Mouse (Mus musculus) kidney, postnatal 0 days (tissue): Measurements from ENCODE around the gene Rnf126. TPM values are rescaled to one million over a fixed set of nuclear protein-coding genes. Genes with fewer than 3 reads are reported as not detected.

ENCODE experiments used
- ATAC-seq: fragments of 200-750 bp; cut with Nextera tagmentation; replicated peaks from 2 replicates; pipeline ENCODE4 v1.8.0; 2017; ENCODE audit warnings: low read depth, moderate number of reproducible peaks, moderate TSS enrichment, moderate library complexity; ENCODE audit not compliant: low FRiP score
- DNase-seq: peaks from one replicate; pipeline ENCODE4 v3.0.0-alpha.2; 2016; ENCODE audit warnings: low spot score
- H3K27ac ChIP-seq: fragments of 300-500 bp; sonication (generic); 2 replicates; pipeline ENCODE4 v1.5.1; 2014; ENCODE audit warnings: mild to moderate bottlenecking
- H3K27me3 ChIP-seq: fragments of 300-500 bp; sonication (generic); 2 replicates; pipeline ENCODE4 v1.6.1; 2014; ENCODE audit warnings: low read length, mixed read lengths; ENCODE audit not compliant: insufficient read depth
- H3K36me3 ChIP-seq: fragments of 300-500 bp; sonication (generic); 2 replicates; pipeline ENCODE4 v1.6.1; 2014; ENCODE audit warnings: low read length, mixed read lengths; ENCODE audit not compliant: insufficient read depth
- H3K4me1 ChIP-seq: fragments of 300-500 bp; sonication (generic); replicated peaks from 2 replicates; pipeline ENCODE4 v1.6.1; 2014; ENCODE audit warnings: antibody characterized with exemption, low read length, mixed read lengths; ENCODE audit not compliant: insufficient read depth
- H3K4me2 ChIP-seq: fragments of 300-500 bp; sonication (generic); 2 replicates; pipeline ENCODE4 v1.6.1; 2014; ENCODE audit warnings: mild to moderate bottlenecking, low read length, moderate library complexity, mixed read lengths
- H3K4me3 ChIP-seq: fragments of 300-500 bp; sonication (generic); replicated peaks from 2 replicates; pipeline ENCODE4 v1.5.1; 2014; ENCODE audit warnings: low read depth, low read length
- H3K9ac ChIP-seq: fragments of 300-500 bp; sonication (generic); 2 replicates; pipeline ENCODE4 v1.6.1; 2014; ENCODE audit warnings: low read depth, low read length
- H3K9me3 ChIP-seq: fragments of 300-500 bp; sonication (generic); replicated peaks from 2 replicates; pipeline ENCODE4 v1.6.1; 2016; ENCODE audit warnings: low read length, inconsistent platforms, mixed read lengths
- CTCF ChIP-seq: IDR thresholded peaks from 2 replicates; pipeline ENCODE4 v1.5.1; 2016; ENCODE audit warnings: antibody characterized with exemption, low read depth, mild to moderate bottlenecking, moderate library complexity
- WGBS: fragments of 180-500 bp; shearing (Covaris S2); extraction: QIAGEN DNeasy Blood & Tissue Kit; methylation state at CpG from one replicate; pipeline ENCODE4 v1.1.7; 2014; 5-methylcytosine and 5-hydroxymethylcytosine counted together
- polyA plus RNA-seq: library from polyadenylated mRNA; unstranded; fragments of >200 nt; fragmentation: Nextera tagmentation; extraction: Ambion mirVana; gene quantifications from 2 replicates; pipeline ENCODE4 v1.2.1, GENCODE M21; 2015

Gene Rnf126
- polyA plus RNA-seq, 1 experiment from 2014 or later: 82.4 TPM

GRCm38 (mm10) chr10:79735361-79735760, 31.4 kb downstream of the Rnf126 start:
- Histone ChIP-seq H3K4me3 (no peak overlapping the region), H3K4me2 (peak overlapping the region; percentile 37), H3K9ac (no peak overlapping the region), H3K27me3 (no peaks in the 10 kb centered on the region), H3K36me3 (peaks cover 52% of the 10 kb centered on the region), H3K9me3 (0 out of 2 replicates have a peak, but pooled peaks cover 6% of the 10 kb centered on the region), H3K27ac (no peak overlapping the region), H3K4me1 (no peaks in the 10 kb centered on the region)
- peak; percentile 30; the same call in 1 of the 2 replicates for TF ChIP-seq CTCF
- ATAC-seq: no peak
- WGBS: 48% methylated on average over 43 of the region's 52 CpGs
- DNase-seq: no peak

DNA sequence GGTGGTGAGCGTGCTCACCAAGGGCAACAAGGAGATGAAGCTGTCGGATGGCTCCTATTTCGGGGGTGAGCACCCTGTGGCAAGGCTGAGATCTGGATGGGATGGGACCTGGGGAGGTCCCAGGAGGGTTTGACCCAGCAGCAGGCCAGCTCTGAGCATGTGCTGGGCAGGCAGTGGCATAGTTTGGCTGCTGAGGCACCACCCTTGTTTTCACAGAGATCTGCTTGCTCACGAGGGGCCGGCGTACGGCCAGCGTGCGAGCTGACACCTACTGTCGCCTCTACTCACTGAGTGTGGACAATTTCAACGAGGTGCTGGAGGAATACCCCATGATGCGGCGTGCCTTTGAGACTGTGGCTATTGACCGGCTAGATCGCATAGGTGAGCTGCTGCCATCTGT, 32.9 kb downstream of the Rnf126 start:
- no peak overlapping the region for H3K27ac ChIP-seq
- no peak for TF ChIP-seq CTCF
- H3K4me3 ChIP-seq: no peak overlapping the region
- no peak overlapping the region for H3K9ac ChIP-seq
- WGBS: 90% methylated on average over 15 of the region's 15 CpGs
- H3K27me3 ChIP-seq: no peaks in the 10 kb centered on the region
- no peak overlapping the region for H3K4me2 ChIP-seq
- DNase-seq (no peak), ATAC-seq (no peak)
- no peaks in the 10 kb centered on the region for H3K4me1 ChIP-seq
- H3K9me3 ChIP-seq: 0 out of 2 replicates have a peak, but pooled peaks cover 1% of the 10 kb centered on the region
- H3K36me3 ChIP-seq: peaks cover 37% of the 10 kb centered on the region

GRCm38 (mm10) chr10:79732500-79732899, 34.3 kb downstream of the Rnf126 start:
- ATAC-seq: no peak
- Histone ChIP-seq H3K9me3 (no peaks in the 10 kb centered on the region), H3K4me1 (no peaks in the 10 kb centered on the region), H3K4me2 (no peak overlapping the region), H3K4me3 (no peak overlapping the region), H3K27me3 (no peaks in the 10 kb centered on the region), H3K27ac (no peak overlapping the region), H3K9ac (no peak overlapping the region), H3K36me3 (peaks cover 24% of the 10 kb centered on the region)
- peak; percentile 58 for TF ChIP-seq CTCF
- 90% methylated on average over 1 of the region's 1 CpGs for WGBS
- no peak for DNase-seq

DNA sequence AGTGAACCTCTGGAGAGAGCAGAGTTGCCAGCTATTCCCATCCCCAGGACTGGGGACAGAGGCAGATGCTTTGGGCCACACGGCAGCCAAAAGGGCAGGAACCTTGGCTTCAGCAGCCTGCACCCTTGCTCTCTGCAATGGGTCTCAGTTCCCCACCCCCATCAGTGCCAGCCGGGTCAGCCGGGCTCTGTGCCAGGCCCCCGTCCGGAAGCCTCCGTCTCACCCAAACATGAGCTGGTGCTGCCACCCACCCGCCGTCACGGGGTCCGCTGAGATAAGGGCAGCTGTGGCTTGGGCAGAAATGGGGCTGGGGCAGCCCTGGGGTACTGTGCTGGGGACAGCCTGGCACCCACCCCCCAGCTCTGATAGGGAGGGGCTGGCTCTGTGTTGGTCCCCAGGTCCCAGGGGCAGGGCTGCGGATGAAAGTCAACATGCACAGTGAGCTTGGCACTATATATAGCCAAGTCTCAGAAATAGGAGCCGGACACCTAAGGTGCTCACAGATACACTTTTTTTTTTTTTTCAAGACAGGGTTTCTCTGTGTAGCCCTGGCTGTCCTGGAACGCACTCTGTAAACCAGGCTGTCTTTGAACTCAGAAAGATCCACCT, 37.3 kb downstream of the Rnf126 start:
- ATAC-seq: 0 out of 2 replicates have a peak, but pooled peaks have one; percentile 5

GRCm38 (mm10) chr10:79728323-79729249, 38.2 kb downstream of the Rnf126 start:
- H3K4me3 ChIP-seq: no peak overlapping the region
- TF ChIP-seq CTCF: no peak
- no peaks in the 10 kb centered on the region for H3K27me3 ChIP-seq
- H3K9me3 ChIP-seq: no peaks in the 10 kb centered on the region
- H3K4me2 ChIP-seq: no peak overlapping the region
- H3K36me3 ChIP-seq: 0 out of 2 replicates have a peak, but pooled peaks cover 1% of the 10 kb centered on the region
- H3K9ac ChIP-seq: no peak overlapping the region
- WGBS: 66% methylated on average over 28 of the region's 28 CpGs
- DNase-seq: no peak
- H3K4me1 ChIP-seq: no peaks in the 10 kb centered on the region; the same call in 1 of the 2 replicates
- H3K27ac ChIP-seq: no peak overlapping the region
- no peak for ATAC-seq

More for the DNA sequence above, 37.3 kb downstream of the Rnf126 start:
- no peaks in the 10 kb centered on the region for H3K9me3 ChIP-seq
- H3K36me3 ChIP-seq: 0 out of 2 replicates have a peak, but pooled peaks cover 5% of the 10 kb centered on the region
- no peak overlapping the region for H3K4me2 ChIP-seq
- H3K27me3 ChIP-seq: no peaks in the 10 kb centered on the region
- no peak overlapping the region for H3K9ac ChIP-seq
- TF ChIP-seq CTCF: no peak
- DNase-seq: no peak
- H3K4me1 ChIP-seq: no peaks in the 10 kb centered on the region; the same call in 1 of the 2 replicates
- no peak overlapping the region for H3K27ac ChIP-seq
- H3K4me3 ChIP-seq: no peak overlapping the region
- WGBS: 69% methylated on average over 13 of the region's 13 CpGs

DNA sequence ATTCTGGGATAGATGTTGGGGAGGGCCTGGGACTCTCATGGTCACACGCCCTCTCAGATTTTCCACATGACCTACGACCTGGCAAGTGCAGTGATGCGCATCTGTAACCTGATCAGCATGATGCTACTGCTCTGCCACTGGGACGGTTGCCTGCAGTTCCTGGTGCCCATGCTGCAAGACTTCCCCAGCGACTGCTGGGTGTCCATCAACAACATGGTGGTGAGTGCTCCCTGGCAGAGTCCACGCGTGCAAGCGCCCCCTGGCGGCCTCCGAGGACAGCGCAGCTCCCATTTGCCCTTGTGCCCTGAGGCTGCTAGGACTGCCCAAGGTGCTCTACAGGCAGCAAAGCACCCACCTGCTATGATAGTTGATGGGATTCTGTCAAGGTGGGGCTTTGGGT, 40.7 kb downstream of the Rnf126 start:
- DNase-seq (peak; percentile 71), ATAC-seq (peak; percentile 76)
- no peak overlapping the region for H3K4me2 ChIP-seq
- no peak overlapping the region for H3K27ac ChIP-seq
- 18% methylated on average over 11 of the region's 11 CpGs for WGBS
- H3K4me1 ChIP-seq: no peaks in the 10 kb centered on the region; the same call in 1 of the 2 replicates
- H3K4me3 ChIP-seq: no peak overlapping the region
- H3K9ac ChIP-seq: no peak overlapping the region
- no peaks in the 10 kb centered on the region for H3K36me3 ChIP-seq
- no peaks in the 10 kb centered on the region for H3K27me3 ChIP-seq
- peak; percentile 79 for TF ChIP-seq CTCF
- H3K9me3 ChIP-seq: no peaks in the 10 kb centered on the region
